Mouse (Mus musculus): ENCODE data around the gene Trip6.

DNA sequence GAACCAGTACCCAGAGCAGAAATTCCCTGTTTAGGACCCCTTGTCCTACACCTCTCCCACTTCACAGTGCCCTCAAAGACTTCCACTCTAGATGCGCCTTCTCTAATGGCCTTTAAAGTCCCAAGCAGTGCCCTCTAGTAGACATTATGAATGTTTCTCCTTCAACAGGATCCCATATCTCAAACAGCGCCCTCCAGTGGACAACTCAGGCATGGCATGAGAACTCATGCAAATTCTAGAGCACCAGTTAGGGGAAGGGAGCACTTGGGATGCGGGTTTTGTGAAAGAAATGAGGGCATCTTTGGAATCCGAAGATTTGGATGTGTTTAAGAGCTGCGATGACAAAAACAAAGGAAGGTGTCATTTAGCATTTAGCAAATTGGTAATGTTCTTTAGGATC is 29.2 kb downstream of the Trip6 start:
- peak; percentile 52 for TF ChIP-seq CTCF (IDR thresholded peaks at IDR 0.05; ENCODE audit: extremely low read depth, insufficient read depth, low read length)
- no peak for TF ChIP-seq POLR2A (IDR thresholded peaks at IDR 0.05; ENCODE audit: extremely low read depth, insufficient read depth, low read length)
